8 mouse cellular contexts compared by ENCODE assay signal in genomic region chr10:127666501-127667268, GRCm38 (mm10). TPM values are rescaled to one million over a fixed set of nuclear protein-coding genes. Genes with fewer than 3 reads are reported as not detected.
DNase-seq lines count a peak whose midpoint lies in the region; ATAC-seq lines count a peak whose summit lies in the region.

Nemp1 (plus strand) TSS chr10:127666901.

- DNase-seq in NIH3T3 (ENCODE audit: low read depth) = peak; percentile 96
- DNase-seq in cerebellum, postnatal 10 days = peak; percentile 64 to 70
- DNase-seq in frontal cortex, postnatal 25 days (ENCODE audit: low spot score in 2 of 2) = peak; percentile 49 to 58
- DNase-seq in layer of hippocampus, postnatal 25 days (ENCODE audit: extremely low spot score in 1 of 2, low spot score in 1 of 2) = peak; percentile 53 to 62
- peak; percentile 89 for DNase-seq in lung, postnatal 36 days
- DNase-seq in retina, embryonic 14.5 days (ENCODE audit: low spot score) = peak; percentile 65
- peak; percentile 76 to 84 for DNase-seq in thymus, postnatal 36 days

- under 1% methylated on average over 67 of the region's 73 CpGs for WGBS in hindbrain, embryonic 12.5 days

- peaks cover 67% of the 10 kb centered on the region for H3K4me1 ChIP-seq in hindbrain, embryonic 12.5 days

- H3K36me3 ChIP-seq in hindbrain, embryonic 12.5 days = no peaks in the 10 kb centered on the region

- H3K27me3 ChIP-seq in hindbrain, embryonic 12.5 days = peaks cover 80% of the 10 kb centered on the region

- H3K9me3 ChIP-seq in hindbrain, embryonic 12.5 days (replicated peaks) = no peaks in the 10 kb centered on the region

- H3K27ac ChIP-seq in hindbrain, embryonic 12.5 days = peak within 1 kb of the TSS; percentile 85

- H3K9ac ChIP-seq in hindbrain, embryonic 12.5 days = peak within 1 kb of the TSS; percentile 65

- peak within 1 kb of the TSS; percentile 77 for H3K4me2 ChIP-seq in hindbrain, embryonic 12.5 days (replicated peaks)

- H3K4me3 ChIP-seq in hindbrain, embryonic 12.5 days = peak within 1 kb of the TSS; percentile 51

- peak; percentile 49 for ATAC-seq in hindbrain, embryonic 12.5 days (ENCODE audit: low FRiP score)

RNA-seq across cellular contexts. Expression of gene Nemp1, which starts in this region (rescaled TPM):
- 7.8 and 8.9 TPM in 2 replicates for polyA plus RNA-seq in hindbrain, embryonic 12.5 days (2016; fragmentation: Nextera tagmentation; extraction: Ambion mirVana)
- 1 to 10 TPM; 5.8 TPM for total RNA-seq in layer of hippocampus, postnatal 25 days (2021)

Comparison
In these comparisons a context has a peak if more than half of its experiments do, and no peak if none do; other contexts are left out.
1. Peak in every context shown above with its lines: DNase-seq, ATAC-seq, H3K4me3 ChIP-seq and H3K27ac ChIP-seq.